Mouse (Mus musculus): Measurements from ENCODE around the gene Ttc41. TPM values are rescaled to one million over a fixed set of nuclear protein-coding genes. Genes with fewer than 3 reads are reported as not detected.

Ttc41 gene
- polyA plus RNA-seq (2015; fragmentation: Nextera tagmentation; extraction: Ambion mirVana), result 0.53 and 0.68 TPM in 2 replicates

DNA sequence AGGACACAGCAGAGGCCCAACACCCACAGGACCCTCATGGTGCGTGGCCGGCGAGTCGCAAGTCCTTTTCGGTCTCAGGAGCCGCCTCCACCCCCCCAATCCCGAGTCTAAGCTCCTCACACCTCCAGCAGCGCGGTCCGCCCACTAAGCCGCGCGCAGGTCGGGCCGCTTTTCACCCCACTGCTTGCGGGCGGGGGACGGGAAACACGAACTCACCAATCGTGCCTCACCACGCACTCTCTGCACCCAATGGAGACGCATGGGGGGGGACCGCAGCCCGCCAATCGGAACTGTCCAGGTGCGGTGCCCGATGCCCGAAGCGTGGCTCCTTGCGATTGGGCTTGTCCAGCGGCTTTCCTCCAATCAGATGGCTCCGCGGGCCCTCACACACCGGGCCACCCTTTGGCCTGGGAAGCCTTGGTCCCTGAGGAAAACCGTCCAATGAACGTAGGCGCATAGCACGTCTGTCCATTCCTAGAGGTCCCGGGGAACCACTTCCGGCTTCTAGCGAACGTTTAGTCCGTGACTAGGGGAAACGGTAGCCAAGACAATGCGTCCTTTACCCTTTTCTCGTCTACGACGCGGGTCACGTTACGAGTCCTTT lies at the start of gene Ttc41, which contains the start of gene Hsp90b1:
Ttc41 (plus strand) TSS at position 494 of the 604 bp plus-strand sequence.
Hsp90b1 (minus strand) TSS at position 192 of the 604 bp plus-strand sequence.

DNA sequence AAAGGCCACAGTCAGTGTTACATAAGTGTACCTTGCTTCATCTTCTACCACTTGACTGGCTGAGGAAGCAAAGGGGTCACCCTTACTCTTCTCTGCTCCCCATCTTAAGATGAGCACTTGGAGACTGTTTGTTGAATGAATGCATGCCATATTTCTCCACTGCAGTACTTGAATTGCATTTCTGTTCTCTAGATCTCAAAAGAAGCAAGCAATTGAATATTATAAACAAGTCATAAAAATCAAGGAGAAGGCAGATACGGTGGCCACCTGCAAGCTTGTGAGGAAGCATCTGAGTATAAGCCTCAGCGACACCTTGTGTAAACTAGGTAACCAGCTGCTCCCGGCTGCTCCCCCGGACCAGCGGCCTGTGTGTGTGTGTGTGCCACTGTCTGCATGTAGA lies 58.1 kb downstream of the Ttc41 start, which contains the start of gene Gm49358:
Gm49358 (plus strand) TSS at position 301 of the 400 bp plus-strand sequence.

GRCm38 (mm10) chr10:86778398-86779116 lies 72.9 kb downstream of the Ttc41 start, which contains the start of gene Nt5dc3:
TSS of gene Nt5dc3 (plus strand) at chr10:86779005.

Other genes with a start within 250 kb of the Ttc41 start
- gene Syn3, start 206.9 kb upstream of the Ttc41 start, polyA plus RNA-seq (2015; fragmentation: Nextera tagmentation; extraction: Ambion mirVana), result 0.18 and 0.36 TPM in 2 replicates
- 146 and 159 TPM in 2 replicates for gene Hsp90b1, start 302 bp upstream of the Ttc41 start, polyA plus RNA-seq (2015; fragmentation: Nextera tagmentation; extraction: Ambion mirVana)
- gene Gm49358, start 58.2 kb downstream of the Ttc41 start, polyA plus RNA-seq (2015; fragmentation: Nextera tagmentation; extraction: Ambion mirVana), result not detected in 2 replicates
- 0.52 and 0.61 TPM in 2 replicates for gene Nt5dc3, start 73.2 kb downstream of the Ttc41 start, polyA plus RNA-seq (2015; fragmentation: Nextera tagmentation; extraction: Ambion mirVana)

Measured in spleen, postnatal 0 days (tissue).